Mouse (Mus musculus) liver (tissue): ENCODE data around the gene Piezo1.

ENCODE experiments used
- DNase-seq: peaks from one replicate; pipeline ENCODE4 v3.0.0-alpha.2; 2020; ENCODE audit warnings: mixed read lengths

Piezo1 gene

GRCm38 (mm10) chr8:122544138-122544537 is 7.0 kb downstream of the Piezo1 start:
- DNase-seq = no peak

GRCm38 (mm10) chr8:122538310-122539076 is 12.6 kb downstream of the Piezo1 start:
- peak; percentile 58 for DNase-seq

DNA sequence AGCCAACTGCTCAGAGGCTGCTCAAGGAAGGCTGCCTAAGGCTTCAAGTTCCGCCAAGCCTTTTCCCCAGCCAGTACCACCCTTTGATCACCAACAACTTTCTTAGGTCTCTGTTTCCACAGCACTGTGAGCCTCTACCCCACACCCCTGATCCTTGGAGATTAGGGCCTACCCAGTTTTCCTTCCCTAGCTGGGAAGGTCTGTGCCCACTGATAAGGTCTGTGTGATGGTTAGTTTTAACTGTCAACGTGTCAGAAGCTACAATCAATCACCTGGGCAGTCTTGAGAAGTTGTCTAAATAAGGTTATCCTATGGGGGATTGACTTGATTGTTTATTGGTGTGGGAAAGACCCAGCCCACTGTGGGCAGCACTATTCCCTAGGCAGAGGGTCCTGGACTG is 13.3 kb downstream of the Piezo1 start:
- peak; percentile 82 for DNase-seq

DNA sequence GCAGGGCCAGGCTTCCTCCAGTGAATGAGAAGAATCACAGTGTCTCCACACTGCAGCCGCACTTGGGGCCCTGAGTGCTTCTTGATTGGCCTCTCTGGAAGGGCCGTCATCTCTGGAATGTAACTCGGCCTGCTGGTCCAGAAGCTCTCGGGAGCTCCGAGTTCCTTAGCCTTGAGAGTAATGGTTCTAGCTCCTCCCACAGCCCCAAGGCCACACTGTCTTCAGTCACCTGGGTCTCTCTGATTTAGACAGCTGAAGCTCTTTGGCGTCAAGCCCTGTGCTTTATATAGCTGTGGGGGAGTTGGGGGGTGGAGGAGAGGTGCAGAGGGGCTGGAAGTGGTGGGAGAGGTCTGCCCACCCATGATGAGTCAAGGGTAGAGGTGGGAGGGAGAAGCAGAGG is 14.1 kb downstream of the Piezo1 start:
- DNase-seq = peak; percentile 58

- DNase-seq = no peak
These were observed 19.8 kb downstream of the Piezo1 start for GRCm38 (mm10) chr8:122531312-122531711.

GRCm38 (mm10) chr8:122529159-122529558 is 22.0 kb downstream of the Piezo1 start:
- no peak for DNase-seq

- no peak for DNase-seq
These were observed 23.2 kb downstream of the Piezo1 start for GRCm38 (mm10) chr8:122527937-122528336.

DNA sequence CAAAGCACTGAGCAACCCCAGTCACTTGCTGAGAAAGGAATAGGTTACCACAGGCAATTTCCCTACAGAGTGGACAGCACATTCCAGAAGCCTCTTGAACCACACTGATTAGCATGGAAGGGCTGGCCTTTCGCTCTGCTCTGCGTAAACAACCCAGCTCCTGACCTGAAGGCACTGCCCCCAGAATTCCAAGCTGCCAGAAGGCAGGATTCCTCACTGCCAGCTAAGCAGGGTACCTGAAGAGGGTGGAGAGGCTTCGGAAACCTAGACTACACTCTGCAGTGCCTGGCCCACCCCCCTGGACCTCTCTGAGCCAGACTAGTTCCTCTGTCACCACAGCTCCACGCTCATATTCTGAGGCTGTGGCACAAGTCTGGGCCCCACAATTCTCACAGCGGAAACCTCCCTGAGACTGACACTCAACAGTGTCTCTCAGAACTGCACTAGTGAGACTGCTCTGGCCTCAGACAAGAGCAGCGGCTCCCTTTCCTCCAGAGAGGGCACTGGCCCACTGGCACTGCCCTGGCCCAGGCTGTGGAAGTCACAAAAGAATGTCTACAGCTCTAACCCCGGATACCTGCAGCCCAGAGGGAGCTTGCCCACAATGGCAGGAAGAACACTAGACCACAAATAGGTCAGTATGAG is 24.5 kb downstream of the Piezo1 start:
- DNase-seq = no peak

GRCm38 (mm10) chr8:122526084-122526483 is 25.0 kb downstream of the Piezo1 start:
- no peak for DNase-seq

DNA sequence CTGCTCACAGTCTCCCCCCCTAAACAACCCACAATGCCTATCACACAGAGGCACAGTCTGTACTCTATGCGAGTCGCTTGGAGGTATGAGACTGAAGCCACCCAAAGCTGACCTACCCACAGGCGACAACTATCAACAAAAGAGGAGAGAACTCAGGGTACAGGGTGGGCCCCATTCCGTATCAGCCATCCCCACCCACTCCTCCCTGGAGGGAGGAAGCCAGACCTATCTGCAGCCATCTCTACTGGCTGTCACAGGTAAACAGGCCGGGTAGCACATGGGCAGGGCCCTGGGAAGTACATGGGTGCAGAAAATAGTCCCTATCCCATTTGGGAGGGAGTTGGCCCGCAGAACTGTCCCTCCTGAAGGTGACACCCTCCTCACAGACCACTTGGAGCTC is 26.1 kb downstream of the Piezo1 start:
- DNase-seq = peak; percentile 76

DNA sequence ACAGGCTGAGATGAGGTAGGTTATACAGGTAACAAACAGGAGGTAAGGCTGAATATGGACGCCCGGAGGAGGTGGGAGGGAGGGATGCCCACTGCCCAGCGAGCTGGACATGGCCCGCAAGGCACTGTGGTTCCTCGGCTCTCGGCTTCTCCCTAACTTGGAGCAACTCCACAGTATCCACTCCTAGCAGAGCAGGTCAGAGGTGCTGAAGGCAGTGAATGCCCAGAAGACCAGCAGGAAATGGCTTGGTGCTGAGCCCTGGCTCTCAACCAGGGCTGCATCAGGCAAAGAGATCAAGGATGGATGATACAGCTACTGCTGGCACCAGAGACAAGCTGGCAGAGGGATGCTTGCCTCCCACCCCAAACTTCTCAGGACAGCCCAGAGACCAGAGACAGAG is 26.6 kb downstream of the Piezo1 start:
- DNase-seq = no peak

DNA sequence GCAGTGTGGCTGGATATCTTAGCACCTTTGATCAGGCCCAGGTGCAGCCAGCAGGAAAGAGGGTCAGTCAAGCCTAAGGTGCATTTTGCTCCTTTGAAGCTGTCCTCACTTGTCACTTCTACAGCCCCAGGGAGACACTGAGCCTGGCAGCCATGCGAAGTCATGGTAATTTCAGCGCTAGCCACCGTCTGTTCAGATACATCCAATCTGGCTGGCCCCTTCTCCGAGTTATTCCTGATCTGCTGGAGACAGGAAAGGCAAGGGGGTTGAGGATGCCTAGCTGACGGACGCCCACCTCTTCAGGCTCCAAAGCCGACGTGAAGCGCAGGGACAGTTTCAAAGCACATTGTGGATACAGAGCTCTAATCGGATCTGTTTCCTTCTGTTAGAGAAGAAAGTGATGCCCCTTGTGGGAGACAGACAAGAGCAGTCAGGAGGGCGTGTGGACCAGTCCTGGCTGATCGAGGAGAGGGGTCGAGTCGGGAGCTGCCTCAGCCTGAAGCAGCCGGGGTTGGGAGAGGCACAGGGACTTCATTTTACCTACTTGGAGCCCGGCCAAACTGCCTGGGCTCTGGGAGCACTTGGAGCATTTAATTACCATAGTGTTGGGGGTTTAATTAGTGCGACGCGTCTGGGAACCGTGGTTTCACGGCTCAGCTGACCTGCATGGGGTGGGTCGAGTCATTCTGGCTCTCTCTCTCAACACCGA is 27.3 kb downstream of the Piezo1 start:
- DNase-seq = no peak

GRCm38 (mm10) chr8:122522796-122523651 is 28.1 kb downstream of the Piezo1 start:
- peak; percentile 51 for DNase-seq

DNA sequence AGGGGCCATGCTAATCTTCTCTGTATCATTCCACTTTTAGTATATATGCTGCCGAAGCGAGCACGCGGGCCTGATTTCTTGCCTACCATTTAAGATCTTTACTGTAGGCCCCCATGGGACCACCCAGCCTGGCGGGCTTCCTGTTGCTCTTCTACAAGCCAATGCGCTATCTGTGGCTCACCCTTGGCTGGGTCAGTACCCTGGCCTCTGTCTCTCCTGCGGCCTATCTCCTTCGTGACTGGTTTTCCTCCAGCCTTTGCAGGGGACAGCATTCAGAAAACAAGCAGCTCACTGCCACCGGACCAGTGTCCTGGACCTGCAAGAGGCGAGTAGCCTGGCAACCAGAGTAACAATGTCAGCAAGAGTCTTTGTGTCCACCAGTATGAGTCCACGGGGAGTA is 30.5 kb downstream of the Piezo1 start:
- no peak for DNase-seq

DNA sequence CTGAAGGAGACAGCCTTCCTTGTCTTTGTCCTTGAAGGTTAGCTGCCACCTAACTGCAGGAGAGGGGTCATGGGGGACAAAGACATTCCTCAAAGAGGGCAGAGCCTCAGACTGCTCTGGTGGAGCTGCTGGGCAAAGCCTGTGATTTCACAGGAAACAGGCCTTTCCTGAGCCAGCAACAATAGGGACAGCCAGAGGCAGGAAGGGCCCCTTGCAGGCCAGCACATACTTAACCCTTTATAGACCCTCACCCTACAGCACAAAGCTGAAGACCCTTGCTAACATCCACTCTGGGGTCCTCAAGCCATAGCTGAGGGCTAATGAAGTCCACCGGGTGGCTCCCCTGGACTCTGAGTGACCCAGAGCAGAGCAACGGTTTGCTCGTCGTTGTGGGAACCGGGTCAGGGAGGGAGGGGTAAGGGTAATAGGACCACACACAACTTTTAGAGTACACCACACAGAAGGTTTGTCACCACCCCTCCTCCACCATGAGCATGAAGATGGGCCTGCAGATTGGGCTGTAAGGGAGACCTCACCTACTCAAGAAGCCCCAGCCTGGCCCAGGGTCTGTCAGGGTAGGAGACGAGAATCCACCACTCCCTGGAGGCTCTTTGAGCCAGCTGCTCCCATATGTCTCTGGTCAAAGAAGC is 33.5 kb downstream of the Piezo1 start:
- no peak for DNase-seq

DNA sequence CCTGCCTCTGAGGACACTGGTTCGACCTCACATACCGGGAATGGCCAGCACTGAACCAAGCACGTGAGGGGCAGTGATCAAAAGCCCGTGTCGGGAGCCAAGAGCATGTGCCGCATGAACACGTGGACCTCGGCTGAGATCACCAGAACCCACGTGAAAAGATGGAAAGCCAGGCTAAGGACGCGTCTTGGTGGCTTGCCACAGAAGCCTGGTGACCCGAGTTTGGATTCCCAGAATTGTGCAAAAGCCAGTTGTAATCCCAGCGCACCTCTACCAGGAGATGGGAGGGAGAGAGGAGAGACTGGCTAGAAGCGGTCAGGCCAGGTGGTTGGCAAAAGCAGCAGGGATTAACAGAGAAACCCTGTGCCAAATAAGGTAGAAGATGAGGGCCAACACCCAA is 35.4 kb downstream of the Piezo1 start:
- DNase-seq = no peak

DNA sequence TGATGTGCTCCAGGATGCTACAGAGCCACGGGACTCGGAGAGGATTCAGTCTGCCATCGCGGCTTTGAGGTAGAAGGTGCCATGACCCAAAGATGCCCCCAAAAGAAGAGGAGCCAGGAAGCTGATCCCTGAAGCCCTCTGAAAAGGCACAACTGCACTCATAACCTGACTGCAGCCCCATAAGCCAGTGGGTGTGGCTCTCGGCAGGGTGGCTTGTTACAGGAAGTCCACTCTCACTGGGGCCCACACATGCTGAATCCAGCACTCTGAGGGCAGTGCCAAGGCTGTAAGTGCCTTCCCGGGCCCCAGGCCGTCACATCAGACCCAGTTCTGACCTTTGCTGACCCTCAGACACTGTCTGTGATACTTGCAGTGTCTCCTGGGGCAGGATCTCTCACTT is 38.7 kb downstream of the Piezo1 start:
- no peak for DNase-seq

- DNase-seq = no peak
These were observed 39.6 kb downstream of the Piezo1 start for GRCm38 (mm10) chr8:122511552-122511951.

GRCm38 (mm10) chr8:122500856-122501255 is 50.3 kb downstream of the Piezo1 start:
- peak; percentile 85 for DNase-seq

DNA sequence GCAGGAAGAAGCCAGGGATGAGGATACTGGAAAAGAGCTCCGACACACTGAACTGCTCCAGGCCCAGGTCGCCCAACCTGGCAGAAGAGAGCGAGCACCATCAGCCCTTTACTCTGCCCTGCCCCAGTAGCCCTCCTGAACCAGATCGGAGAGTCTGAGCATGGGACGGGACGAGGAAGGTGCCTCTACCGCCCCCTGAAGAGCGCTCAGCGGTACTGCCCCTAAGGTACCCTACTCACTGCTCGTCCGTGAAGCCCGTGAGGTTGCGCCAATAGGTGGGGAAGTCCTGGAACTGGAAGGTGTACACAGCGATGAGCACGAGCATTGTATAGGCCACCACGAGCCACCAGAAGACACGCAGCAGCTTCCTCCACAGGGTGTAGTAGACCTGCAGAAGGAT is 53.2 kb downstream of the Piezo1 start:
- no peak for DNase-seq

DNA sequence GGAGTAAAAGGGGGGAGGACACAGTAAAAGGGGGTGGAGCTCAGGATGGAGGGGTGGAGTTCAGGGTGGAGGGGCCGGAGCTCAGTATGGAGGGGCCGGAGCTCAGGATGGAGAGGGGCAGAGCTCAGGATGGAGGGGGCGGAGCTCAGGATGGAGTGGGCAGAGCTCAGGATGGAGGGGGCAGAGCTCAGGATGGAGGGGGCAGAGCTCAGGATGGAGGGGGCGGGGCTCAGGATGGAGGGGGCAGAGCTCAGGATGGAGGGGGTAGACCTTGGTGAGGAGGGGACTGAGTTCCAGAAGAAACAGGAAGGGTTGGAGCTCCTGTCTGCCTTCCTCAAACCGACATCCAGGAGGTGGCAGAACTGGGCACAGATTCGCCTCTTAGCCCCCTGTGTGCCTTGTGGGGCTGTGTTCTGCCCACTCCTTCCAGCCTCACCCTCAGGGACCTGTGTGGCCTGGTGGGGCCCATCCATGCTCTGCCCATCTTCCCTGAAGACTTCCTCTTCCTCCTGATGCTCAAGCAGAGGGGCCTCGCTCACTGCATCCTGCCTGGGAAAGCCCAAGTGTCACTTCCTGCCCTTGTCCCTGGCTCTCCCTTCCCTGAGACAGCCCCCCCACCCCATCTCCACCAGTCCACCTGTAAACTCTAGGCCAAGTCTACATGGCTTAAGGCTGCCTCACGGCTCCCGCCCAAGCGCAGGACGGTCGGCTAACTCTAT is 54.0 kb downstream of the Piezo1 start:
- DNase-seq = peak; percentile 41

GRCm38 (mm10) chr8:122488387-122488786 is 62.7 kb downstream of the Piezo1 start:
- no peak for DNase-seq
